Mouse (Mus musculus) spleen, postnatal 10 days (tissue): ENCODE measurements around the gene Gfpt1.

Source experiments
- DNase-seq, 2 experiments: peaks; one replicate each; pipeline ENCODE4 v3.0.0; 2021 to 2022; ENCODE audit warnings: low spot score in 2 of 2

The Gfpt1 gene

GRCm38 (mm10) chr6:87100297-87101020, 57.8 kb downstream of the Gfpt1 start:
- no peak for DNase-seq

DNA sequence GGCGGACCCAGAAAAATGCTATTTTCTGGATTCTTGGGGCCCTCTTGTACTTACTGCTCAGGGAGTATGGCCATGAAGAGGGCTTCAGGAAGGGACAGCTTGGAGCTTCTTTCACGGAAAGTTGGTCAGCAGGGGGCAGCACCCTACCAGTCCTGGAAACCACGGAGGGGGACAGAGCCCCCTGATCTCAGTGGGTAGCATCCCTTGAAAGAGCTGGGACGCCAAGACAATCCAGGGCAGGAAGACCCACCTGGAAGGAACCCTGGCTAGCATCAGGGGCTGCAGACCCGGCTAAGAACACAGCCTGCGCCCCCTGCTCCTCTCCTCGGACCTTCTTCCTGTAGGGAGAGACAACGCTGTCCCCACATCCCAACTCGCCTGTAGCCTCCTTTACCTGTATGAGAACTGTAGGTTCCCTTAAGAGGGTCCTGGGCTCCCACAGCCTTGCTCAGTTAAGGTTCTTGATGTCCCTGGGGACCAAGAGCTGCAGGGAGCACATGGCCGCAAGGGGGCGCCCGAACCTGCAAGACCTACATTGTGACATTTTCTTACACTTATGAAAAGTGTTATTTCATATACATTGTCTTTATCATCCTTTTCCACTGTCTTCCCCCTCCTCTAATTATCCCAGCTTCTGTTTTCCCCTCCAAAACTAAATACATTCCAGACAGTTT, 58.8 kb downstream of the Gfpt1 start:
- peak; percentile 81 to 91 for DNase-seq

- no peak for DNase-seq
Measured at GRCm38 (mm10) chr6:87101955-87102353, 59.3 kb downstream of the Gfpt1 start.

GRCm38 (mm10) chr6:87102421-87102911, 59.8 kb downstream of the Gfpt1 start:
- DNase-seq: no peak

DNA sequence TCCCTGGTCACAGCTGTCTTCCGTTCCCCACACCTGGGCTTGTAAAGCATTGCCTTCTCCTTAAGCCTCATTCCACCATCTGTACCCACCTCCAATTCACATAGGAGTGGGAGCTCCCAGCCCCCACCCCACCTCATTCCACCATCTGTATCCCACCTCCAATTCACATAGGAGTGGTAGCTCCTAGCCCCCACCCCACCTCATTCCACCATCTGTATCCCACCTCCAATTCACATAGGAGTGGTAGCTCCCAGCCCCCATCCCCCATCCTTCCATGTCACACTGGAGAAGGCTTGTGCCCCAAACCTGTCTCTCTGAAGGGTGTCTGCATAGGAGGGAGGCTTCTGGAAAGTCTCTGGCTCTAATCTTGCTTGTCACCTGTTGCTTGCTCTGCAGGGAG, 60.7 kb downstream of the Gfpt1 start:
- no peak for DNase-seq

GRCm38 (mm10) chr6:87104123-87104796, 61.6 kb downstream of the Gfpt1 start, which contains the start of gene D6Ertd527e:
Gene D6Ertd527e, plus strand, starts transcription at chr6:87104746.
- DNase-seq: no peak

DNA sequence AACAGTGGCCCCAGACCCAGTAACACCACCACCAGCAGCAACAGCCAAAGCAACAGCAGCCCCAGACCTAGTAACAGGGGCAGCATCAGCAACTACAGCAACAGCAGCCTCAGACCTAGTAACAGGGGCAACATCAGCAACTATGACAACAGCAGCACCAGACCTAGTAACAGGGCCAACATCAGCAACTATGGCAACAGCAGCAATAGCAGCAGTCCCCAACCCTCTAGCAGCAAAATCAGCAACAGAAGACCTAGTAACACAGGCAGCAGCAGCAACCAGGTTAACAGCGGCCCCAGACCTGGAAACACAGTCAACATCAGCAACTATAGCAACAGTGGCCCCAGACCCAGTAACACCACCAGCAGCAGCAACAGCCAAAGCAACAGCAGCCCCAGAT, 68.8 kb downstream of the Gfpt1 start:
- DNase-seq: no peak

DNA sequence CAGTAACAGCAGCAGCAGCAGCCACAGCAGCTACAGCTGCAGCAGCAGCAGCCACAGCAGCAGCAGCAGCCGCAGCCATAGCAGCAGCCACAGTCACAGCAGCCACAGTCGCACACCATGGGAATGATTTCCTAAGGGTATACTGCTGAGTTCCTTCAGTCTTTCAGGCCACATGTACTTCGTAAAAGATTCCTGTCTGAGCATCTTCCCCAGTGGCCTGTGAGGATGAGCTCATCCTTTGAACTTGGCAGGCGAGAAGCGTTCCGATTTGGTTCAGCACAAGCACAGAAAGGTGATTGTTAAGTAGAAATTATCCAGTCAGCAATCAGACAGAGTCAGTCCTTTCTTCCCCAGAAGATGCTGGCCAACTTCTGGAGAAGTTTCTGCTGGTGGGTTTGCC, 69.5 kb downstream of the Gfpt1 start:
- no peak for DNase-seq

DNA sequence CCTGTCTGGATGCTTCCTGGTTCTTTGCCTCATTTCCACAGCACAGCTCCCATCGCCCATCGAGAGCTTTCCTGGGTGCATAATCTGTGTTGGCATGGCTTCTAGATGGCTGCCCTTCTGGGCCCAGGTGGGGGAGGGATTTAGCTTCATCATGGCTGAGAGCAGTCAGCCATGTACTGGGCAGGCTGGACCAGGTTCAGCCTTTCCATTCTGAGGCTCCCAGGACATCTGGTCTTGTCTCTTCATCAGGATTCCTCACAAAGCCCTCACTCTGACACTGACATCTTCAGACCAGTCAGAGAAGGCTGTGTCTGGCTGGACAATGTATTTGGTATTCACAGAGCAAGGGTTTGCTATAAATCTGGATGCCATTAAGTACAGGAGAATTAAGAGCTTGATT, 73.3 kb downstream of the Gfpt1 start:
- DNase-seq: no peak

DNA sequence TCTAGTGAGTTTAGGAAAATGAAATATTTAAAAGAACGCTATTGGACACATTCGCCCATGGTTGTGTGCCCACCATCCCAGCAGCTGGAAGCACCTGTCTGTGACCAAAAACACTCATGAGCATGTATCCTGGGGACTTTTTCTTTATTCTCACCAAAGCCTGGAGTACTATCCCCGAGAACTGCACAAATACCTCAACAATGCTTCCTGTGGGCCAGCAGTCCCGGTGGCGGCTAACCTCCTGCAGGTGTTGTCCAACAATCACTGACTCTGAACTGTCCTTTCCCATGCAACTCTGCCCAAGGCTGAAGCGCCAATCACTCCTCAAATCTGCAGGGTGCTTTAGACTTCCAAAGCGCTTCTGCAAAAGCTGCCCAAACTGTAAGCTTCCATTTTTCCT, 74.0 kb downstream of the Gfpt1 start:
- no peak for DNase-seq

- peak; percentile 12 to 72 for DNase-seq
Measured at GRCm38 (mm10) chr6:87119066-87119837, 76.6 kb downstream of the Gfpt1 start.

DNA sequence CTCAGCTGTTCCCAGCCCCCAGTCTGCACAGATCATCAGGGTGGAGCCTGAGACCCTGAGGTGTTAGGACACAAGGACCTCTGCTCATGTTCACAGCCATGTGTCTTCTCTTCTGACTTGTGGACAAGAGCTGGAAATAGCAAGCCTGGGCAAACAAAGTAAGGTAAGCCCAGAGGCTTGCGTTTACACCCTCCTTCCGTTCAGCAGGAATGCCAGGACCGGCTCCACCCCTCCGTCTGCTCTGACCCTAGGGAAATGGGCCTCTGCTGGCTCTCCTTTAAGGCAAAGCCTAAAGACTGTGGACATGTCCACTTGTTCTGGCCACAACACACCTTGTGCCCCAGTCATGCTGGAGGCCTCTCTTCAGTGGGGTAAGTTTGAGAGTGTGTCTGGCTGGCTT, 77.3 kb downstream of the Gfpt1 start:
- no peak for DNase-seq

- DNase-seq: no peak
Measured at GRCm38 (mm10) chr6:87120661-87121060, 78.0 kb downstream of the Gfpt1 start.

GRCm38 (mm10) chr6:87121961-87122360, 79.3 kb downstream of the Gfpt1 start:
- no peak for DNase-seq

DNA sequence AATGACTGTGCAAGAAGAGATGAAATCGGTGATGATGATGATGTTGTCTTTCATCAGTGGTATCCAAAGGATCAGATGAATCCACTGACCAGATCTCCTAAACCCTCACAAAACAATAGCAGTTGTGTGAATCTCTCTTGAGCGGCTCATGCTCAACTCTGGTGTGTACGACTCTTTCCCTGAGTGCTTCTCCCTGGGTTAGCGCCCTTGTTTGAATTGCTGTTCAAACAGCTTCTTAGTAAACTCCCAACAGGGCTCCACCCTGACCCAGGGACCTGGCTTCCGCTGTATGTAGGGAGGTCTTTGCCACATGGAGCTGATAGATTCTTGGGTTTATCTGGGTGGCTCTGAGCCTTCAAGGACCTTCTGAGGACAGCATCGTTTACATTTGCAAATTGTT, 80.8 kb downstream of the Gfpt1 start:
- DNase-seq: no peak

DNA sequence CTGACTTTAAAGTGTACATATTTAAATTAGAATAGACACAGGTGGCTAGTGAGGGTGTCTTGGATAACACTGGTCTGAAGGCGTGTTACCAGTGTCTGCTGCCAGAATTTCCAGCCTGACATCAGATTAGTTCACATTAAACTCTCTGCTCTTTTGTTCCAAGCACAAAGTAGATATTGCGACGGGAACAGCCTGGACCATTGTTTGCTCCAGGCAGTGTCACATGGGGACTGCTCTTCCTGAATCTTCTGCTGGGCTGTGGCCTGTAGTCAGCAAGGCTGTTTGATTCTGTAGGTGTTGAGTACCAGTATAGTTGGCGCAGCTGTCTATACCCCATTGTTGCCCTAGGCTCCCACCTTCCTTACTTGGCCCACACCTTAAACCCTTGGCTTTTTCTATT, 81.3 kb downstream of the Gfpt1 start:
- no peak for DNase-seq

DNA sequence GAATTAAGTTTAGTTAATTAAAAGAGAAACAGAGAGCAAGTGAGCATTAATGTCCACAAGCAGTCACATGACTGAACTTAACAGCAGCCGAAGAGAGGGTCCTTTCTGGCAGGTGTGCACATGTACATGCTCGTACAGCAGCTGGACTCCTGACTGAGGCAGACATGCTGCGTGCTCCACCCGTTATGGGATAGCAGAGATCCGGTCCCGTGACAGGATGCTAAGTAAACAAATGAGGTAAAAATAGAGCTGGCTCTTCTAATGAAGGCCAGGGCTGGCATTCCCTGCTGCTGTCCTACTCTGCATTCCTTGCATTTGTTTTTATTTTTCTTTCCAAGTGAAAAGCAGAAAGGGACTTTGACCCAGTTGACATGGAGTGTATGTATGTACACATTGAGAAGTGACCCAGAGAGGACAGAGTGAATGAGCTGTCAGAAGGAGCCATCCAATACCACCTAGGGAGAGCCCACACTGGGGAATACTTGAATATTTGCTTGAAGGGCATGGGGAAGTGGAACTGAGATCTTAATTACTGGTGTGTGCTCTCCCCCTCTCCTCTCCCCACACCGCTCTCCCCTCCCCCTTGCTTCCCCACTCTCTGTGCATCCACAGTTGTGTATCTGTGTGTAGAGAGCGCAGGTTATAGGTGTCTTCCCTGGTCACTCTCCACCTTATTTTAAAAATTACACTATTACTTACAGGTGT, 84.6 kb downstream of the Gfpt1 start:
- peak in 1 of 2 experiments; percentile 33 for DNase-seq

DNA sequence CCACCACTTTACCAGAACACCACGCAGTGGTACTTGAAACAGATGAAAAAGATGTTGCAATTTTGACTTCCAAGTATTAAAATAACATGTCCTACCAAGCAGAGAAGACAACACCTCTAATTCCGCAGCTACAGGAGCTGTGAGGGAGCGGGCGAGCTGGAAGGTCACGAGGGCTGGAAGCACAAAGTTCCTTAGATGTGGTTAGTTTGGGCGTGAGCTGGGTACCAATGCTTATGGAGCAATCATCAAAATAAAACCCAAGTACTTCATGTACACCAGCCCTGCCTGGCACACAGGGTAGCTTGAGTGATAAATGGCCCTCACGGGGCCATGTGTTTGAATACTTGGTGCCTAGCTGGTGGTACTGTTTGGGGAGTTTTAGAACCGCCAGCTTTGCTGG, 87.2 kb downstream of the Gfpt1 start:
- no peak for DNase-seq

GRCm38 (mm10) chr6:87130628-87131027, 88.0 kb downstream of the Gfpt1 start:
- DNase-seq: no peak

GRCm38 (mm10) chr6:87131078-87131477, 88.4 kb downstream of the Gfpt1 start:
- no peak for DNase-seq

GRCm38 (mm10) chr6:87133520-87133919, 90.9 kb downstream of the Gfpt1 start:
- DNase-seq: no peak
